Mouse (Mus musculus): ENCODE measurements around the gene Olfr1507.

Olfr1507 gene

DNA sequence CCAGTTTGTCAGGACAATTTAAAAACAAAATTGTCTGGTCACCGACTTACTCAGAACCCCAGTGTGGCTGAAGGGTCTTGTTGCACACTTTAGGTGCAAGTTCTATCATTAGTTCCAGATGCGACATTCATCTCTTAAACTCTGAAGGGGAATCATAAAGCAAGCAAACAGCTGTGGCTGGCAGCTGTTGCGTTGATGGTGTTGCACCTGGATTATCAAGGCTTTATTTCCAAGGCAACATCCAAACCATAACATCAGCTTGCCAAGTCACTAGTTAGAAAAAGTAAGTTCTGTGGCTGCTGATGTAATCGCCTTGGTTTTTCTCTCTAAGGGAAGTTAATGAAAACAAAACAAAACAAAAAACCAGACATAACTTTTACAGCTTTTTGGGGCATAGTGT is at the start of gene Olfr1507:
Gene Olfr1507 (minus strand): TSS at position 234 of the 400 bp plus-strand sequence.
- DNase-seq = no peak

DNA sequence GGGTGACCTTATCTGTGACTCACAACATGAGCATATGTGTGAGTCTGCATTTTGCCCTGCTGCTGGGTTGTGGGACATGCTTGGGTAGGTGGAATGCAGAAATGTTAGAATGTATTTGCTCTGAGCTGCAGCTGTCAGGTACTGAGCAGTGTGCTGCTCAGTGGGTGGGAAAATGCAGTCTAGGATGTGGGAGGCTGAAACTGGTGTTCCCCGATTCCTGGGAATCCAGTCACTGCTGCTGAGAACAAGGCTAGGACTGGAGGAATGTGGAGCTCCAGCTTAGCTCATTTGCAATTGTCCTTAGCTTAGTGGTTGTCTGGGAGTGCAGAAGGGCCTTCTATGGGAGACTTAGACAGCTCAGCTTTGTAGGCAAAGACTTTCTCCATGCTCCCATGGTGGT is 37.8 kb upstream of the Olfr1507 start:
- no peak for DNase-seq

DNA sequence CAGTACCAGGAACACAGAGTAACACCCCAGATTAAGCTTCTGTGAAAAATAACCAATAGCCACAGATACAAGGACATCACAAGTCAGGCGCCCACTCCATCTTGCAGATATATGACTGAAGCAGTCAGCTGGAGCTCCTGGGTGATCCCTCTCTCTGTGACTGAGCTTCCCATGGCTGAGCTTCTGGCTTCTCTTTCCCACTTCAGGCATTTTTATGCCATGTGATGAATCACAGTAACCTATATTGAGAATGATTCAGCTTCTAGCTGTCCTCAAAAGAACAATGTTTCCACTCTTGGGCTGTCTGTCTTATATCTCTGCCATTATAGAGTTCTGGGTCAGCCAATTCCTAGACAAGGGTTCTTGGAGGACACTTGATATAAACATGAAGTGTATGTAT is 29.4 kb upstream of the Olfr1507 start:
- no peak for DNase-seq

DNA sequence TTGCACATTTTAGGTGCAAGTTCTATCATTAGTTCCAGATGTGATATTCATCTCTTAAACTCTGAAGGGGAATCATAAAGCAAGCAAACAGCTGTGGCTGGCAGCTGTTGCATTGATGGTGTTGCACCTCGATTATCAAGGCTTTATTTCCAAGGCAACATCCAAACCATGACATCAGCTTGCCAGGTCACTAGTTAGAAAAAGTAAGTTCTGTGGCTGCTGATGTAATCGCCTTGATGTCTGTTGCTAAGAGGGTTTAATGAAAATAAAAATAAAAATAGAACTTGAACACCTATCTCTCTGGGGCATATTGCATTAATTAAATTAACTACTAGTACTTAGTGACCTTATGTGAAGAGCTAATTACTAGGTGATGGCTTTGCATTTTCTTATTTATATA is 28.2 kb downstream of the Olfr1507 start, which contains the start of gene Olfr1508:
Gene Olfr1508 (minus strand): TSS at position 101 of the 400 bp plus-strand sequence.
- no peak for DNase-seq

DNA sequence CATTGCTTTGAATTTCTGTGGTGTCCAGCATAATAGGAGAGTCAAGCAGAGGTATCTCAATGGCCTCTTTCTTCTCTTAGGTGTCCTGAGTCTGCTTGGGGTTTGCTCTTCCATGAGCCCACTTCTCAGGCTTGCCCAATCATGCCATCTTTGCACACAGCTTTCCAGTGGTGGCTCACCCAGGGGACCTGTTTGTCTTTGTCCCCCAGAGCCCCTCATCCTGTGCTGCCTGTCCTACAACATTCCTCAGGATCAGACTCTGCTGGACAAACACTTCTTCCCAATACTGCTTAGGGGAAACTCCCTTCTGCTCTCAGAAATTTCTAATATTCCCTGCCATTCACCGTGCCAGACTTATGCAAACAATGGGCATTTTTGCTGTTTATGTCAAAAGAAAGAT is 29.8 kb downstream of the Olfr1507 start:
- DNase-seq = no peak

DNA sequence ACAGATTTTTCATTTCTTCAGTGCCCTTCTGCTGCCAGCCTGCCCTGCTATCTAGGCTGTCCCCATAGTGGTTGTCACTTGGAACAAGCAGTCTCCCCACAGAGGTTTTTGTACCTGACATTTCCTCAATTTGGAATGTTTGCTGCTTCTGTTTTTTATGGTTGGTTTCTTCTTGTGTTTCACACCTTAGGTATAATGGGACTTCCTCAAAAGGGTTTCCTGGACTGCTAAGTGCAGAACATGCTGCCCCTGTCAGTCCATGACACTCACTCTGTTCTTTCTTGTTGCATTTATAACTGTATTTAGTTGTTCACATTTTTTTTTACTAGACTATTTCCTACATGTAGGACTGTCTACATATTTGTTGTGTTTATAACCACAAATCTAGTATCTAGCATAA is 33.6 kb downstream of the Olfr1507 start:
- no peak for DNase-seq

DNA sequence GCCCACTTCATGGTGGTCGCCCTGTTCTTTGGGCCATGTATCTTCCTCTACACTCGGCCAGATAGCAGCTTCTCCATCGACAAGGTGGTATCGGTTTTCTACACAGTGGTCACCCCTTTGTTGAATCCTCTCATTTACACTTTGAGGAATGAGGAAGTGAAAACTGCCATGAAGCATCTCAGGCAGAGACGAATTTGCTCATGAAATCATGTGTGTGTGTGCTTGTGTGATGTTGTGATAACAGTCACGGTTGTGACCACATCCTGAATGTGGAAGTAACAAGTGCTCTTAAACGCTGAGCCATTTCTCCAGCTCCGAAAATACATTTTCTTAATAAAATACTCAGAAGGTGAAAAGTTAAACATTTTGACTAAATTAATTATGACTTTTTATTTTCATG is 44.4 kb downstream of the Olfr1507 start:
- peak in 1 of 2 experiments; percentile 22 for DNase-seq

DNA sequence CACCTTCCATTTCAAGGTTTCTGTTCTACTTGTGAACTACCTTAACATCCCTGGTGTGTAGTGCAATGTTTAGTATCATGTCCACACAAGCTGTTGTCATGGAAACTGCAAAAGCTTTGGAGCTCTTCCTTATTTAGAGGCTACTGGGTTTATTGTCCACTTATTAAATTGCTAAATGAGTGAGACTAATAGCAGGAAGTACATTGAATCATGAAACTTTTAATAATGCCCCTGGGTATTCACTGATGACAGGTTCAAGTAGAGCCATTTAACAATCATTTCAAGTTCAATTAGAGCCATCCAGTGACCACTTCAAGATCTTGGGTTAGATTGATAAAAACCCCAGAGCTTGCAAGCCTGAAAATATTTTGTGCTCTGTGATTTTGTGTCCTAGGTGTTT is 52.9 kb downstream of the Olfr1507 start, which contains the start of gene Olfr1509:
Gene Olfr1509 (plus strand): TSS at position 301 of the 400 bp plus-strand sequence.
- no peak for DNase-seq

Data from thymus, adult 18-20 months (tissue).